Mouse (Mus musculus) cerebellum, postnatal 10 days (tissue): Measurements from ENCODE around the gene Ryr1.
"Not testable (repeated sequence)": the region's sequence is repeated elsewhere in the genome, so short reads cannot be mapped to it uniquely, and the experiment has no call there.

ENCODE experiments used
- DNase-seq, 2 experiments: peaks; one replicate each; pipeline ENCODE4 v3.0.0; 2021; ENCODE audit warnings: mixed read lengths in 2 of 2

Gene Ryr1

GRCm38 (mm10) chr7:29076977-29077376 is 48.0 kb downstream of the Ryr1 start:
- no peak for DNase-seq

DNA sequence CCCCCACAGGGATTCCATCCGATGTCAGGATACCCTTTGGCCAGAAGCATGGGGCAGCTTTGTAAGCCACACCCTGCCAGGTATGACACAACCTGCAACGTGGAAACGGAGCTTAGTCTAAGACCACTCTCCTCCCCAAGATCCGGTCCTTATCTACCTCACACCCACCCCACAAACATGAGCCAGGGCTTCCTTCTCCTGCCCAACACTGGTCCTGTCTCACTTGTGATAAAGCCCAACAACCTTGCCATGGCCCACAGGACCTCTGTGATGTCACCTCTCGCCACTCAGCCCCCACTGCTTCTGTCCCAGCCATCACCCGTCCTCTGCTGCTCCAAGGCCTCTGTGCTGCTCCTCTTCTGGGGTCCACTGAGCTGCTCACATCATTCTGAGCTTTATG is 49.8 kb downstream of the Ryr1 start:
- no peak for DNase-seq

DNA sequence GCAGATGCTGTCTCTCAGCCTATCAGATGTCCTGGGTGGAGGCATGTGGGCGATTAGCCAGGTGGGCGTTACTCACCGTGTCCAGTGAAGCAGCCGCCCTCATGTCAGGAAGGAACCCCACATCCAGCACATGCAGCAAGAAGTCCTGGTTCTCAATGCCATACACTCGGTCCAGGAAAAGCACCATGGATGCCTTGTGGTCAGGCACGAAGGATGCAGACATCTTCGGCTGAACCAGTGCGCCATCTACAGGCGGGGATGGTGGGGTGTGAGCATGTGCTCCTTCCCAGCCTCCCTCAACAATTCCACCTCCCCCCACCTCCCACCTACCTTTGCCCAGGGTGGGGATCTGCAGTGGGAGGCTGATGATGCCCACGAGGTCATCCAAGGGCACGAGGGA is 52.3 kb downstream of the Ryr1 start:
- DNase-seq, result peak; percentile 76 to 81

DNA sequence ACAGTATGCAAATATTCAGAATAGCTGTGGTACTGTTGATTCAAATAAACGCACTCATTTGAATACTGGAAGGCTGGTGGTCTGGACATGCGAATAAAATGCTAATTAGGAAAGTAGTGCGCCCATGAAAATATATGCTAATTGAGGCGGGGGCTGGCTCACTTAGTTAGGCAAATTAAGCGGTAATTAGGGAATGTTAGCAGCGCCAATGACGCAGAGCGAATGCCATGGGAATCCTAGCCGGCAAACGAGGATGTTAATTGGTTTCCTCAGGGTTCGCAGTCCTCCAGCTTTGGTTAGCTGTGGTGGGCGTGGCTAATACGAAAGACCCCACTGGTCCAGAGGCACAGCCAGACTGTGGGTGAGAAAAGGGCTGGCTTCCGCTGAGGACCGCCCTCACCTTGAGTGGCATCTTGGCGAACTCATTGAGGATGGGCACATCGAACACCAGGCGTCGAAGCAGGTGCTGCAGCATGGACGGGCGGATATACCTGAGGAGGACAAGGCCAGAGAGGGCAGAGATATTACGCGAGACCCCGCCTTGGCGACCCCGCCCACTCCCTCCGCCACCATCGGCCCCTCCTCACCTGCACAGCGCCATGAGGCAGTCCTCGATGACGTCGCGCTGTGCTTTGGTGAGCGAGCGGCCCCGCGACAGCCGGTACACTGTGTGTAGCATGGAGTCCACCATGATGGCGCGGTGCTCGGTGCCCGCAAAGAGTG is 53.6 kb downstream of the Ryr1 start:
- peak; percentile 69 to 76 for DNase-seq

- DNase-seq, result peak; percentile 43 to 69
Measured at GRCm38 (mm10) chr7:29070364-29071168, 54.4 kb downstream of the Ryr1 start.

GRCm38 (mm10) chr7:29067758-29068157 is 57.2 kb downstream of the Ryr1 start:
- peak in 1 of 2 experiments; percentile 47 for DNase-seq

GRCm38 (mm10) chr7:29063476-29063875 is 61.5 kb downstream of the Ryr1 start:
- not testable (repeated sequence) for DNase-seq

GRCm38 (mm10) chr7:29061522-29062037 is 63.4 kb downstream of the Ryr1 start:
- DNase-seq, result peak; percentile 61 to 62

- no peak for DNase-seq
Measured at GRCm38 (mm10) chr7:29059445-29059844, 65.5 kb downstream of the Ryr1 start.

GRCm38 (mm10) chr7:29052821-29053220 is 72.2 kb downstream of the Ryr1 start:
- no peak for DNase-seq

- DNase-seq, result peak; percentile 76 to 82
Measured at GRCm38 (mm10) chr7:29050797-29051196, 74.2 kb downstream of the Ryr1 start.

GRCm38 (mm10) chr7:29048615-29049014 is 76.4 kb downstream of the Ryr1 start:
- DNase-seq, result no peak

- peak in 1 of 2 experiments; percentile 45 for DNase-seq
Measured at GRCm38 (mm10) chr7:29048070-29048469, 76.9 kb downstream of the Ryr1 start.

DNA sequence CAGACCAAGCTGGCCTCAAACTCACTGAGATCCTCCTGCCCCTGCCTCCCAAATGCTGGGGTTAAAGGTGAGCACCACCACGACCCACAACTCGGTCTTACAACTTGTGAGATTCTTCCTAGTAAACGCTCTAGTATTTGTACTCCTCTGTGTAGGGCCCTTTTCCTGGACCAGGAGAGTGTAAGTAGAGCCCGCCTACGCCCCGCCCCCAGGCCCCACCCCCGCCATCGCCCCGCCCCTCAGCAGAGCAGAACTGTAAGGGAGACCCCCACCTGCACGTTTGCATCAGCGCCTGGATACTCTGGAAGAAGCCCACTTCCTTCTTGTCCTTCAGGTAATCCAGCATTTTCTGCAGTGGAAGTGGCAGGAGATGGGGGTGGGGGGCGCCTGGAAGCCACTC is 78.4 kb downstream of the Ryr1 start:
- no peak for DNase-seq

DNA sequence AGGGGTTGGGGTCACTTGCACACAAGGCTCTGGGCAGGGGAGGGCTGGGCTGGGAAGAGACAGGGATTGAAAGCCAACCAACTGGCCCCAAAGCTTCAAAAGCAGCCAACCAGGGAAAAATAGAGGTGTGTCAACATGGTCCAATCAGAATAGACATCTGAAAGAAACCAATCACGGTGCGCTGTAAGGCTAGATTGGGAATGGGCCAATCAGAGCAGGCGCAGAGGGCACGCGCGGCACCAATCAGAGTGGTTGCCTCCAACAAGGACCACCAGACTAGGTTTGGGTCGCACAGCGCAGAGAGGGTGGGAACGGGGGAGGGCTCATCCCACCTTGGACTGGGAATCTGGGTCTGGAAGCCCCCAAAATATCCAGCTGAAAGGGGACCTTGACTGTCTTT is 80.7 kb downstream of the Ryr1 start:
- DNase-seq, result peak; percentile 43 to 51

DNA sequence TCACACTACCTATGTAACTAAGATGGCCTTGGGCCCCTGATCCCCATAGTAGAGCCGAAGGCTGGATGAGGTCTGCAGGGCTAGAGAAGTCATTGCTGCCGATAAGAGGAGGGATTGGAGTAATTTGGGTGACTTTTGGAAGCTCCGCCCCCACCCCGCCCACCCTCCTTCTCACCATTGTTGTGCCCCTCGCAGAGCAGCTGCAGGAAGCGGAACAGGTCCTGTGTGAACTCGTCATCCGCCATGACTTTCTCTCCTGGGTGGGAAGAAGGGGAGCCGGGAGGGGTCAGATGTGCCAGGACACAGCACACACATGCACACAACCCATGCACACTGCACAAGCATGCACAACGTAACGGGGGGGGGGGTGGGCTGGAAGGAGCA is 81.3 kb downstream of the Ryr1 start:
- DNase-seq, result no peak

- peak; percentile 78 to 83 for DNase-seq
Measured at GRCm38 (mm10) chr7:29043016-29043673, 81.8 kb downstream of the Ryr1 start.

- peak in 1 of 2 experiments; percentile 13 for DNase-seq
Measured at GRCm38 (mm10) chr7:29041194-29041593, 83.8 kb downstream of the Ryr1 start.

GRCm38 (mm10) chr7:29039985-29040661 is 84.9 kb downstream of the Ryr1 start:
- peak; percentile 24 to 32 for DNase-seq

- DNase-seq, result peak; percentile 91 to 94
Measured at GRCm38 (mm10) chr7:29039604-29039984, 85.4 kb downstream of the Ryr1 start.

DNA sequence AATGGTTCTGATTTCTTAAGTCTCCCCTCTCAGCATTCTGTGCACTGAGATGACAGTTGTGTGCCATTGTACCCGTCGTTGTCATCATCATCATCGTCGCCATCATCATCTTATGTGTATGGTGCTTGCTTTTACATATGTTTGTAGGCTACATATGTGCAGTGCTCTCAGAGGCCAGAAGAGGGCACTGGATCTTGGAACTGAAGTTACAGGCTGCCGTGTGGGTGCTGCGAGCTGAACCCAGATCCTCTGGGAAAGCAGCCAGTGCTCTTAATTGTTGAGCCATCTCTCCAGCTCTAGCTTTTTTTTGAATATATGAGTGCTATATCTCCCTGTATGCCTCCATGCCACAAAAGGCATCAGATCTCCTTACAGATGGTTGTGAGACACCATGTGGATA is 87.7 kb downstream of the Ryr1 start:
- no peak for DNase-seq

DNA sequence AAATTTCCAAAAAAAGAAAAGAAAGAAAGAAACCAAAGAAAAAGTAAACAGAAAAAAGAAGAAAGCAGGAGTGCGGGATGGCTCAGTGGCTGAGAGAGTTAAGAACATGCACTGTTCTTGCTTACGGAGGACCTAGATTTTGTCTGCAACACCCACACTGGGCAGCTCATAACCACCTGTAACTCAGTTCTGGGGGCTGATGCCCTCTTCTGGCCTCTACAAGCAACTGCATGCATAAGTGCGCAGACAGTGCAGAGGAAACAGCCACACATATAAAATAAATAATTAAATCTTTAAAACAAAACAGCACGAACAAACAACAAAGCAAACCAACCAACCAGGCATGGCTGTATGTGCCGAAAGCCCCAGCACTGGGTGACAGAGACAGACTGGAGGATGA is 92.3 kb downstream of the Ryr1 start:
- no peak for DNase-seq

- peak; percentile 40 to 42 for DNase-seq
Measured at GRCm38 (mm10) chr7:29031641-29032040, 93.3 kb downstream of the Ryr1 start.
